In the genomic region with DNA sequence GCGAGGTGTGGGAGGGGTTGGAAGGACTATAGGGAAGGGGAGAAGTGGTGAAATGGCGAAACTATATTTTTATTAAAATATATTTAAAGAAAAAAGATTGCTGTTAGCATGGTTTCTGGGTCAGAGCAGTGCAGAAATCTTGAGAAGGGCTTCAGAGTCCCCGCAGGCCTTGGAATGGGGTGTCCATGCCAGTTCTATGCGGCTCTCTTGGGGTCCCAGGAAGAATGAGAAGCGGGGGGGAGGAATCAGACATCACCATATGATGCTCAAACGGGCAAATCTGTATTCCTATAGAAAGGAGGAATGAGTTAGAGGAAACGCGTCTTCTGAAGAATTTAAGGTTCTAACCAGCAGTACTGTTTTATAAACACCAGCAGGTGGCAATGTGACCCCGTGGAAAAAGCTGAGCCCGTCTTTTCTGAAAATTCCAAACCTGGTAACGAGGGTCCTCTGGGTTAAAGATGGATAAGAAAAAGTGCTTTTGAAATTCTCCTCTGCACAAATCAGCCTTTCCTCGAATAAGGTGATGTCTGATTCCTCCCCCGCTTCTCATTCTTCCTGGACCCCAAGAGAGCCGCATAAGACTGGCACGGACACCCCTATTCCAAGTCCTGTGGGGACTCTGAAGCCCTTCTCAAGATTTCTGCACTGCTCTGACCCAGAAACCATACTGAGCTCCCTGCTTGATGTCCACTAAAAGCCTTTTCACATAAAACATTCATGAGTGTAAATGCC, we compare ENCODE assay signal across 9 mouse cellular contexts. TPM values are rescaled to one million over a fixed set of nuclear protein-coding genes. Genes with fewer than 3 reads are reported as not detected.
DNase-seq lines count a peak whose midpoint lies in the region; ATAC-seq and TF ChIP-seq lines count a peak whose summit lies in the region.
"Had no signal": no experiment of that assay in that cellular context is flagged by ENCODE, and none has a peak within 500 bp of the region (broad histone marks: within the 10 kb centered on the region; RNA-seq: fewer than 3 reads in every experiment).

No protein-coding gene starts in this region.

- H3K27ac ChIP-seq in kidney, postnatal 0 days: no peak overlapping the region
- H3K27ac ChIP-seq in kidney, embryonic 14.5 days (ENCODE audit: low read depth, low read length): no peak overlapping the region
- H3K27ac ChIP-seq in neural tube, embryonic 12.5 days: no peak overlapping the region
- no peak overlapping the region for H3K27ac ChIP-seq in thymus, adult 2 months (ENCODE audit: control insufficient read depth, insufficient read depth, low read length)
- H3K27ac ChIP-seq: liver, embryonic 14.5 days had no signal

- peak; percentile 66 for DNase-seq in kidney, postnatal 0 days (ENCODE audit: low spot score)
- peak; percentile 73 to 78 for DNase-seq in cerebellum, postnatal 10 days
- DNase-seq in frontal cortex, postnatal 25 days (ENCODE audit: low spot score in 2 of 2): peak; percentile 45 to 49
- DNase-seq in layer of hippocampus, postnatal 25 days (ENCODE audit: extremely low spot score in 1 of 2, low spot score in 1 of 2): peak; percentile 53 to 65
- DNase-seq in thymus, adult 2 months: no peak
- DNase-seq in testis, postnatal 14 days (ENCODE audit: low spot score): no peak

- ATAC-seq in kidney, postnatal 0 days (replicated peaks; ENCODE audit: low FRiP score, low read depth): no peak
- no peak; the same call in 1 of the 2 replicates for ATAC-seq in kidney, embryonic 14.5 days (ENCODE audit: low FRiP score, low TSS enrichment)
- peak; percentile 44; the same call in 1 of the 2 replicates for ATAC-seq in neural tube, embryonic 12.5 days (ENCODE audit: low FRiP score, low read depth)

- no peak overlapping the region for H3K9ac ChIP-seq in kidney, postnatal 0 days (ENCODE audit: low read depth, low read length)
- H3K9ac ChIP-seq in kidney, embryonic 14.5 days (ENCODE audit: low read depth, low read length): no peak overlapping the region
- H3K9ac ChIP-seq in neural tube, embryonic 12.5 days: no peak overlapping the region
- H3K9ac ChIP-seq: liver, embryonic 14.5 days had no signal

- no peaks in the 10 kb centered on the region for H3K36me3 ChIP-seq in kidney, postnatal 0 days (ENCODE audit: insufficient read depth, low read length)
- no peaks in the 10 kb centered on the region for H3K36me3 ChIP-seq in kidney, embryonic 14.5 days (ENCODE audit: control insufficient read depth, insufficient read depth, low read length)
- no peaks in the 10 kb centered on the region for H3K36me3 ChIP-seq in neural tube, embryonic 12.5 days
- no peaks in the 10 kb centered on the region for H3K36me3 ChIP-seq in thymus, adult 2 months (ENCODE audit: control insufficient read depth, insufficient read depth, low read length)

- no peak overlapping the region for H3K4me2 ChIP-seq in kidney, postnatal 0 days (ENCODE audit: low read length)
- no peak overlapping the region for H3K4me2 ChIP-seq in kidney, embryonic 14.5 days (replicated peaks; ENCODE audit: low read depth, low read length)
- H3K4me2 ChIP-seq in neural tube, embryonic 12.5 days (replicated peaks): peak overlapping the region; percentile 43

- no peaks in the 10 kb centered on the region for H3K4me1 ChIP-seq in kidney, postnatal 0 days (replicated peaks; ENCODE audit: insufficient read depth, low read length)
- no peaks in the 10 kb centered on the region for H3K4me1 ChIP-seq in kidney, embryonic 14.5 days (ENCODE audit: control insufficient read depth, insufficient read depth, low read length)
- H3K4me1 ChIP-seq in neural tube, embryonic 12.5 days: no peaks in the 10 kb centered on the region
- no peaks in the 10 kb centered on the region for H3K4me1 ChIP-seq in thymus, adult 2 months (replicated peaks; ENCODE audit: control insufficient read depth, insufficient read depth, low read length)

- WGBS in kidney, postnatal 0 days: 32% methylated on average over 15 of the region's 15 CpGs
- 37% methylated on average over 15 of the region's 15 CpGs for WGBS in kidney, embryonic 14.5 days
- 33% methylated on average over 15 of the region's 15 CpGs for WGBS in neural tube, embryonic 12.5 days
- WGBS in thymus, adult 2 months: 37% methylated on average over 15 of the region's 15 CpGs

- TF ChIP-seq CTCF in kidney, postnatal 0 days (IDR thresholded peaks at IDR 0.05; ENCODE audit: low read depth): peak; percentile 71
- no peak for TF ChIP-seq CTCF in thymus, adult 2 months (IDR thresholded peaks at IDR 0.05; ENCODE audit: borderline replicate concordance, control insufficient read depth, extremely low read depth, insufficient read depth, low read length, poor library complexity)

- H3K9me3 ChIP-seq in kidney, postnatal 0 days (replicated peaks; ENCODE audit: low read length): no peaks in the 10 kb centered on the region
- H3K9me3 ChIP-seq in kidney, embryonic 14.5 days (ENCODE audit: control insufficient read depth, low read length): no peaks in the 10 kb centered on the region
- no peaks in the 10 kb centered on the region for H3K9me3 ChIP-seq in neural tube, embryonic 12.5 days

- no peak overlapping the region for H3K4me3 ChIP-seq in kidney, postnatal 0 days (replicated peaks; ENCODE audit: low read depth, low read length)
- no peak overlapping the region for H3K4me3 ChIP-seq in kidney, embryonic 14.5 days (ENCODE audit: low read length)
- no peak overlapping the region for H3K4me3 ChIP-seq in neural tube, embryonic 12.5 days
- H3K4me3 ChIP-seq in thymus, adult 2 months (ENCODE audit: control insufficient read depth, insufficient read depth, low read length): no peak overlapping the region

- no peaks in the 10 kb centered on the region for H3K27me3 ChIP-seq in kidney, postnatal 0 days (ENCODE audit: insufficient read depth, low read length)
- no peaks in the 10 kb centered on the region for H3K27me3 ChIP-seq in kidney, embryonic 14.5 days (ENCODE audit: control insufficient read depth, insufficient read depth, low read length)
- no peaks in the 10 kb centered on the region for H3K27me3 ChIP-seq in neural tube, embryonic 12.5 days (replicated peaks)
- H3K27me3 ChIP-seq in thymus, adult 2 months (ENCODE audit: control insufficient read depth, insufficient read depth, low read length): no peaks in the 10 kb centered on the region

- no peak for TF ChIP-seq POLR2A in thymus, adult 2 months (IDR thresholded peaks at IDR 0.05; ENCODE audit: control insufficient read depth, extremely low read depth, insufficient read depth, low read length, poor library complexity)

RNA-seq across cellular contexts. Expression of a gene that starts 45.8 kb away (rescaled TPM):
- 9.1 and 12.7 TPM in 2 replicates for polyA plus RNA-seq in kidney, postnatal 0 days (2015; fragmentation: Nextera tagmentation; extraction: Ambion mirVana)
- polyA plus RNA-seq in kidney, embryonic 14.5 days (2014; fragmentation: Nextera tagmentation; extraction: Ambion mirVana): 14.0 TPM in 2 replicates
- 10 to 100 TPM; 48.7 to 54.6 TPM for total RNA-seq in layer of hippocampus, postnatal 25 days (2021)
- 9.9 and 10.8 TPM in 2 replicates for polyA plus RNA-seq in neural tube, embryonic 12.5 days (2016; fragmentation: Nextera tagmentation; extraction: Ambion mirVana)
- polyA plus RNA-seq in thymus, adult 2 months (2012; rRNA removed): 11.4 and 18.6 TPM in 2 replicates

Comparison
In these comparisons a context has a peak if more than half of its experiments do, and no peak if none do; other contexts are left out.
1. DNase-seq: peak in kidney, postnatal 0 days (single experiment), cerebellum, postnatal 10 days (2 of 2), frontal cortex, postnatal 25 days (2 of 2) and layer of hippocampus, postnatal 25 days (2 of 2); none in thymus, adult 2 months (single experiment) and testis, postnatal 14 days (single experiment).